Mouse (Mus musculus) forebrain, postnatal 0 days (tissue): ENCODE measurements around the gene Taf3. TPM values are rescaled to one million over a fixed set of nuclear protein-coding genes. Genes with fewer than 3 reads are reported as not detected.

Source experiments
- ATAC-seq: fragments of 200-750 bp; cut with Nextera tagmentation; 2 replicates; pipeline ENCODE4 v1.8.0; 2017; ENCODE audit warnings: mild to moderate bottlenecking, moderate library complexity
- DNase-seq: peaks from one replicate; pipeline ENCODE4 v3.0.0-alpha.2; 2015
- H3K27ac ChIP-seq: fragments of 300-500 bp; sonication (generic); 2 replicates; pipeline ENCODE4 v1.5.1; 2014; ENCODE audit warnings: low read depth, mild to moderate bottlenecking, antibody characterized with exemption, low read length, moderate library complexity, mixed read lengths
- H3K27me3 ChIP-seq: fragments of 300-500 bp; sonication (generic); 2 replicates; pipeline ENCODE4 v1.6.1; 2014; ENCODE audit warnings: mild to moderate bottlenecking, low read length, mixed read lengths; ENCODE audit not compliant: insufficient read depth
- H3K36me3 ChIP-seq: fragments of 300-500 bp; sonication (generic); 2 replicates; pipeline ENCODE4 v1.6.1; 2014; ENCODE audit warnings: mild to moderate bottlenecking, moderate library complexity; ENCODE audit not compliant: insufficient read depth
- H3K4me1 ChIP-seq: fragments of 300-500 bp; sonication (generic); 2 replicates; pipeline ENCODE4 v1.6.1; 2014; ENCODE audit warnings: antibody characterized with exemption; ENCODE audit not compliant: insufficient read depth
- H3K4me2 ChIP-seq: fragments of 300-500 bp; sonication (generic); 2 replicates; pipeline ENCODE4 v1.6.1; 2014; ENCODE audit warnings: low read depth, mild to moderate bottlenecking, moderate library complexity
- H3K4me3 ChIP-seq: fragments of 300-500 bp; sonication (generic); 2 replicates; pipeline ENCODE4 v1.5.1; 2014; ENCODE audit warnings: low read depth, low read length, mixed read lengths
- H3K9ac ChIP-seq: fragments of 300-500 bp; sonication (generic); 2 replicates; pipeline ENCODE4 v1.6.1; 2014; ENCODE audit warnings: mild to moderate bottlenecking
- H3K9me3 ChIP-seq: fragments of 300-500 bp; sonication (generic); 2 replicates; pipeline ENCODE4 v1.6.1; 2016; ENCODE audit warnings: low read length
- CTCF ChIP-seq: sonication (generic); IDR thresholded peaks from 2 replicates; pipeline ENCODE4 v1.5.1; 2016; ENCODE audit warnings: antibody characterized with exemption, control low read depth, low read depth
- WGBS: fragments of 180-500 bp; shearing (Covaris S2); extraction: QIAGEN DNeasy Blood & Tissue Kit; methylation state at CpG from one replicate; pipeline ENCODE4 v1.1.7; 2014; 5-methylcytosine and 5-hydroxymethylcytosine counted together
- polyA plus RNA-seq: library from polyadenylated mRNA; unstranded; fragments of >200 nt; fragmentation: Nextera tagmentation; extraction: Ambion mirVana; gene quantifications from 2 replicates; pipeline ENCODE4 v1.2.1, GENCODE M21; 2015
- total RNA-seq: library from RNA; depleted of rRNA; stranded (reverse); fragments of >200 nt; gene quantifications from 2 replicates; pipeline ENCODE4 v1.2.3, GENCODE M21; 2014

Gene Taf3
- total and polyA plus RNA-seq, 2 experiments from 2014 or later = 3.5 to 9.6 TPM

- TF ChIP-seq CTCF = no peak
- Histone ChIP-seq H3K36me3 (no peaks in the 10 kb centered on the region), H3K27me3 (peaks cover 89% of the 10 kb centered on the region), H3K4me1 (no peaks in the 10 kb centered on the region), H3K27ac (no peak overlapping the region), H3K9me3 (no peaks in the 10 kb centered on the region), H3K4me3 (no peak overlapping the region), H3K4me2 (no peak overlapping the region), H3K9ac (no peak overlapping the region)
- no peak for ATAC-seq
- under 1% methylated on average over 5 of the region's 5 CpGs for WGBS
- DNase-seq = no peak
These were observed 157.5 kb downstream of the Taf3 start for GRCm38 (mm10) chr2:9890906-9891305.

- H3K4me2 ChIP-seq = no peak overlapping the region
These were observed 158.1 kb downstream of the Taf3 start for GRCm38 (mm10) chr2:9890251-9890650.

GRCm38 (mm10) chr2:9889651-9890183 is 158.7 kb downstream of the Taf3 start, which contains the start of gene Gata3:
Gene Gata3 (minus strand): TSS chr2:9890034.
- Histone ChIP-seq H3K36me3 (no peaks in the 10 kb centered on the region), H3K4me1 (no peaks in the 10 kb centered on the region), H3K9ac (no peak within 1 kb of the TSS), H3K27me3 (peaks cover 86% of the 10 kb centered on the region), H3K4me2 (no peak within 1 kb of the TSS), H3K9me3 (no peaks in the 10 kb centered on the region), H3K4me3 (no peak within 1 kb of the TSS), H3K27ac (no peak within 1 kb of the TSS)
- no peak for TF ChIP-seq CTCF
- ATAC-seq (no peak), DNase-seq (no peak)
- WGBS = 3% methylated on average over 23 of the region's 23 CpGs

More at GRCm38 (mm10) chr2:9890251-9890650, 158.1 kb downstream of the Taf3 start:
- no peak for TF ChIP-seq CTCF
- H3K4me1 ChIP-seq = no peaks in the 10 kb centered on the region
- H3K9ac ChIP-seq = no peak overlapping the region
- H3K9me3 ChIP-seq = no peaks in the 10 kb centered on the region
- 4% methylated on average over 8 of the region's 8 CpGs for WGBS
- ATAC-seq (no peak), DNase-seq (no peak)
- no peaks in the 10 kb centered on the region for H3K36me3 ChIP-seq
- H3K4me3 ChIP-seq = no peak overlapping the region
- H3K27me3 ChIP-seq = peaks cover 89% of the 10 kb centered on the region
- no peak overlapping the region for H3K27ac ChIP-seq

- H3K9ac ChIP-seq = no peak within 1 kb of the TSS
- H3K27ac ChIP-seq = no peak within 1 kb of the TSS
- DNase-seq = peak; percentile 46
- H3K27me3 ChIP-seq = peaks cover 82% of the 10 kb centered on the region
- H3K4me3 ChIP-seq = no peak within 1 kb of the TSS
- H3K4me2 ChIP-seq = no peak within 1 kb of the TSS
- no peaks in the 10 kb centered on the region for H3K36me3 ChIP-seq
- ATAC-seq = peak; percentile 78
- WGBS = 2% methylated on average over 30 of the region's 30 CpGs
- H3K9me3 ChIP-seq = no peaks in the 10 kb centered on the region
- no peaks in the 10 kb centered on the region for H3K4me1 ChIP-seq
- TF ChIP-seq CTCF = peak; percentile 61
These were observed 159.3 kb downstream of the Taf3 start, which contains the start of gene 9230102O04Rik for GRCm38 (mm10) chr2:9888913-9889650. Gene 9230102O04Rik (minus strand): TSS chr2:9889540.

- no peaks in the 10 kb centered on the region for H3K9me3 ChIP-seq
- no peaks in the 10 kb centered on the region for H3K4me1 ChIP-seq
- DNase-seq = no peak
- H3K36me3 ChIP-seq = no peaks in the 10 kb centered on the region
- no peak for ATAC-seq
- TF ChIP-seq CTCF = no peak
- peaks cover 70% of the 10 kb centered on the region for H3K27me3 ChIP-seq
- no peak overlapping the region for H3K4me2 ChIP-seq
- H3K4me3 ChIP-seq = no peak overlapping the region
- WGBS = 1% methylated on average over 7 of the region's 7 CpGs
- no peak overlapping the region for H3K27ac ChIP-seq
- H3K9ac ChIP-seq = no peak overlapping the region
These were observed 160.8 kb downstream of the Taf3 start for GRCm38 (mm10) chr2:9887636-9888035.

DNA sequence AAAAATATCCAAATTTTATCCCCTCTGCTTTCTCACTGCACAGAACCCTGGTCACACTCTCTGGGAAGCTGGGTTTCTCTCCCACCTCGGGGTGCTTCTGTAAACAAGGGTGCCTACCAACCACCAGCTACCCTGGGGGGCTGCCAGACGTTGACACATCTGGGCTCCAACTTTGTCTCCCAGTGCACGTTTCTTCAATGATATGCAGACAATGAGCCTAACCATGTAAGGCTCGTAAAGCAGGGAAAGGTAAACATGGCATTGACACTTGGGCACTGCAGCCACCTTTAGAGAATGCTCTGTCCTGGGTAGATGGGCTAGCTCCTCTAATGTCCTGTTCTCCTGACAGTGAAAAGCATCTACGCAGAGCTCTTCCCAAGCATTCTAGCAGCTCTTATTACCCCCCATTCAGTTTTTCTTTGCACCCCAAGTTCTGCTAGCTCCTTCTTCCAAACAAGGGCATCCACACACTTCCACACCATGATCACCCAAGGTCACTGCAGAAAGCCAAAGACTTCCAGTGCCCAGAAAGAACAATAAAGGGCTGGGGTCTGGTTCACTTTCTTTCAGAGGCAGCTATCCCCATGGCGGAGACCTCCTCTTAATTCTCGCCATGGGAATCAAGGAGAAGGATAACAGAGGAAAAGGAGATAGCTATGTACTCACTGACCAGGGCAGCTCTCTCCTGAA is 161.3 kb downstream of the Taf3 start:
- Histone ChIP-seq H3K4me1 (no peaks in the 10 kb centered on the region), H3K9me3 (no peaks in the 10 kb centered on the region), H3K27ac (no peak overlapping the region), H3K9ac (no peak overlapping the region), H3K27me3 (peaks cover 70% of the 10 kb centered on the region), H3K36me3 (no peaks in the 10 kb centered on the region), H3K4me3 (no peak overlapping the region), H3K4me2 (no peak overlapping the region)
- TF ChIP-seq CTCF = no peak
- DNase-seq (peak; percentile 17), ATAC-seq (no peak)
- WGBS = 4% methylated on average over 7 of the region's 7 CpGs

DNA sequence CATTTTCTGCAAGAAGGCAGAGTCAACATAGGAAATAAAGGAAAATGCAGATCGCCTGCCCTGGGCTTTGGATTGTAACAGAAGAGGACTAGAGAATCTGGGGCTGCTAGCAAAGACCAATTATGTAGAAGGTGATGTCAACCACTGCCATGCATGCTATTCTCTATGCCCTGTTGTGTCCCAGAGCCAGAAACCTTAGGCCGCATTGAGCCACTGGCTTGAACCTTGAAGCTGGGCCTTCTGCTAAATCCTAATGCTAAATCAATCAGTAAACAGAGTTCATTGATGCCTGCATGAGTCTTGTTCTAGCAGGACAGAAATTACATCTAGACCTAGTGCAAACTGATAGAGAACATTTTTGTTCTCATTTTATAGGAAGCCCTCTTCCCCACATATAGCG is 162.4 kb downstream of the Taf3 start:
- WGBS = 11% methylated on average over 3 of the region's 3 CpGs
- no peak overlapping the region for H3K4me3 ChIP-seq

More for the DNA sequence above, 162.4 kb downstream of the Taf3 start:
- Histone ChIP-seq H3K9ac (no peak overlapping the region), H3K9me3 (no peaks in the 10 kb centered on the region), H3K4me1 (no peaks in the 10 kb centered on the region), H3K36me3 (no peaks in the 10 kb centered on the region), H3K27me3 (peaks cover 73% of the 10 kb centered on the region), H3K27ac (no peak overlapping the region), H3K4me2 (no peak overlapping the region)
- no peak for TF ChIP-seq CTCF
- ATAC-seq = no peak
- DNase-seq = no peak
